Mouse (Mus musculus) forebrain, embryonic 11.5 days (tissue): Measurements from ENCODE around the gene Fgf3. TPM values are rescaled to one million over a fixed set of nuclear protein-coding genes. Genes with fewer than 3 reads are reported as not detected.

Experiments
- ATAC-seq: fragments of 200-750 bp; cut with Nextera tagmentation; replicated peaks from 2 replicates; pipeline ENCODE4 v1.8.0; 2017; ENCODE audit warnings: moderate TSS enrichment; ENCODE audit not compliant: low FRiP score
- DNase-seq: peaks from one replicate; pipeline ENCODE4 v3.0.0-alpha.2; 2017; ENCODE audit warnings: low spot score
- H3K27ac ChIP-seq: fragments of 300-500 bp; sonication (generic); 2 replicates; pipeline ENCODE4 v1.5.1; 2014; ENCODE audit warnings: low read depth, low read length
- H3K27me3 ChIP-seq: fragments of 300-500 bp; sonication (generic); 2 replicates; pipeline ENCODE4 v1.6.1; 2014; ENCODE audit warnings: mild to moderate bottlenecking, low read length, mixed read lengths; ENCODE audit not compliant: control insufficient read depth, insufficient read depth
- H3K36me3 ChIP-seq: fragments of 300-500 bp; sonication (generic); 2 replicates; pipeline ENCODE4 v1.6.1; 2014; ENCODE audit warnings: mild to moderate bottlenecking, low read length, moderate library complexity, mixed read lengths; ENCODE audit not compliant: control insufficient read depth, insufficient read depth
- H3K4me1 ChIP-seq: fragments of 300-500 bp; sonication (generic); replicated peaks from 2 replicates; pipeline ENCODE4 v1.6.1; 2014; ENCODE audit warnings: low read length, mixed read lengths; ENCODE audit not compliant: control insufficient read depth, insufficient read depth
- H3K4me2 ChIP-seq: fragments of 300-500 bp; sonication (generic); 2 replicates; pipeline ENCODE4 v1.6.1; 2014; ENCODE audit warnings: low read depth, mild to moderate bottlenecking, low read length, moderate library complexity, mixed read lengths; ENCODE audit not compliant: severe bottlenecking
- H3K4me3 ChIP-seq: fragments of 300-500 bp; sonication (generic); 2 replicates; pipeline ENCODE4 v1.5.1; 2014; ENCODE audit warnings: low read depth, low read length
- H3K9ac ChIP-seq: fragments of 300-500 bp; sonication (generic); 2 replicates; pipeline ENCODE4 v1.6.1; 2014; ENCODE audit warnings: low read length
- H3K9me3 ChIP-seq: fragments of 300-500 bp; sonication (generic); 2 replicates; pipeline ENCODE4 v1.6.1; 2016; ENCODE audit warnings: low read length, mixed read lengths; ENCODE audit not compliant: control insufficient read depth
- WGBS: fragments of 180-500 bp; shearing (Covaris S2); extraction: QIAGEN DNeasy Blood & Tissue Kit; methylation state at CpG from one replicate; pipeline ENCODE4 v1.1.7; 2014; 5-methylcytosine and 5-hydroxymethylcytosine counted together
- polyA plus RNA-seq: library from polyadenylated mRNA; unstranded; fragments of >200 nt; fragmentation: Nextera tagmentation; extraction: Ambion mirVana; gene quantifications from 2 replicates; pipeline ENCODE4 v1.2.1, GENCODE M21; 2014

Gene Fgf3
- polyA plus RNA-seq, 1 experiment from 2014 or later, result 1.9 TPM

GRCm38 (mm10) chr7:144862712-144863111 is 24.8 kb downstream of the Fgf3 start:
- Histone ChIP-seq H3K4me1 (peaks cover 8% of the 10 kb centered on the region; the same call in 1 of the 2 replicates), H3K4me2 (no peak overlapping the region), H3K36me3 (no peaks in the 10 kb centered on the region), H3K4me3 (no peak overlapping the region), H3K9me3 (no peaks in the 10 kb centered on the region), H3K27me3 (peaks cover 63% of the 10 kb centered on the region), H3K27ac (no peak overlapping the region), H3K9ac (no peak overlapping the region)
- DNase-seq, result no peak
- whole genome bisulfite sequencing, result 2% methylated on average over 18 of the region's 18 CpGs
- ATAC-seq, result no peak

GRCm38 (mm10) chr7:144863196-144863595 is 25.3 kb downstream of the Fgf3 start:
- H3K9me3 ChIP-seq, result no peaks in the 10 kb centered on the region
- no peak overlapping the region for H3K27ac ChIP-seq
- H3K27me3 ChIP-seq, result peaks cover 63% of the 10 kb centered on the region
- 2% methylated on average over 11 of the region's 11 CpGs for WGBS
- peaks cover 8% of the 10 kb centered on the region; the same call in 1 of the 2 replicates for H3K4me1 ChIP-seq
- ATAC-seq, result no peak
- H3K9ac ChIP-seq, result no peak overlapping the region
- no peaks in the 10 kb centered on the region for H3K36me3 ChIP-seq
- H3K4me2 ChIP-seq, result no peak overlapping the region
- H3K4me3 ChIP-seq, result no peak overlapping the region
- DNase-seq, result no peak

GRCm38 (mm10) chr7:144864160-144864670 is 26.3 kb downstream of the Fgf3 start:
- Histone ChIP-seq H3K36me3 (no peaks in the 10 kb centered on the region), H3K9me3 (no peaks in the 10 kb centered on the region), H3K4me1 (peaks cover 8% of the 10 kb centered on the region; the same call in 1 of the 2 replicates), H3K4me3 (no peak overlapping the region), H3K9ac (no peak overlapping the region), H3K27ac (no peak overlapping the region), H3K27me3 (peaks cover 63% of the 10 kb centered on the region), H3K4me2 (no peak overlapping the region)
- DNase-seq, result no peak
- WGBS, result 45% methylated on average over 3 of the region's 3 CpGs
- ATAC-seq, result no peak

- no peak overlapping the region for H3K4me2 ChIP-seq
- ATAC-seq, result no peak
- no peak overlapping the region for H3K9ac ChIP-seq
- no peaks in the 10 kb centered on the region for H3K36me3 ChIP-seq
- H3K4me1 ChIP-seq, result no peaks in the 10 kb centered on the region; the same call in 1 of the 2 replicates
- no peak for DNase-seq
- no peak overlapping the region for H3K27ac ChIP-seq
- peaks cover 34% of the 10 kb centered on the region for H3K27me3 ChIP-seq
- WGBS, result 72% methylated on average over 4 of the region's 4 CpGs
- H3K9me3 ChIP-seq, result no peaks in the 10 kb centered on the region
- H3K4me3 ChIP-seq, result no peak overlapping the region
Measured at GRCm38 (mm10) chr7:144867161-144867560, 29.3 kb downstream of the Fgf3 start.

- H3K36me3 ChIP-seq, result no peaks in the 10 kb centered on the region
- DNase-seq (no peak), ATAC-seq (no peak)
- no peaks in the 10 kb centered on the region for H3K9me3 ChIP-seq
- no peak overlapping the region for H3K9ac ChIP-seq
- no peaks in the 10 kb centered on the region for H3K4me1 ChIP-seq
- no peak overlapping the region for H3K4me3 ChIP-seq
- H3K4me2 ChIP-seq, result no peak overlapping the region
- no peak overlapping the region for H3K27ac ChIP-seq
- WGBS, result 80% methylated on average over 8 of the region's 8 CpGs
- peaks cover 30% of the 10 kb centered on the region for H3K27me3 ChIP-seq
Measured at GRCm38 (mm10) chr7:144867602-144868001, 29.7 kb downstream of the Fgf3 start.

- H3K4me2 ChIP-seq, result no peak overlapping the region
- H3K4me3 ChIP-seq, result no peak overlapping the region
- no peaks in the 10 kb centered on the region; the same call in 1 of the 2 replicates for H3K27me3 ChIP-seq
- no peaks in the 10 kb centered on the region for H3K36me3 ChIP-seq
- no peak for ATAC-seq
- H3K9ac ChIP-seq, result no peak overlapping the region
- peaks cover 8% of the 10 kb centered on the region; the same call in 1 of the 2 replicates for H3K4me1 ChIP-seq
- H3K9me3 ChIP-seq, result no peaks in the 10 kb centered on the region
- no peak overlapping the region for H3K27ac ChIP-seq
- no peak for DNase-seq
- 79% methylated on average over 4 of the region's 4 CpGs for WGBS
Measured at GRCm38 (mm10) chr7:144872420-144872819, 34.5 kb downstream of the Fgf3 start.

GRCm38 (mm10) chr7:144873160-144873559 is 35.3 kb downstream of the Fgf3 start:
- H3K9ac ChIP-seq, result no peak overlapping the region
- no peak for DNase-seq
- no peaks in the 10 kb centered on the region for H3K9me3 ChIP-seq
- no peak overlapping the region for H3K4me2 ChIP-seq
- H3K27ac ChIP-seq, result no peak overlapping the region
- H3K36me3 ChIP-seq, result no peaks in the 10 kb centered on the region
- no peak for ATAC-seq
- H3K27me3 ChIP-seq, result no peaks in the 10 kb centered on the region
- 69% methylated on average over 4 of the region's 4 CpGs for WGBS
- peaks cover 8% of the 10 kb centered on the region; the same call in 1 of the 2 replicates for H3K4me1 ChIP-seq
- no peak overlapping the region for H3K4me3 ChIP-seq

GRCm38 (mm10) chr7:144874226-144874625 is 36.3 kb downstream of the Fgf3 start:
- DNase-seq (no peak), ATAC-seq (no peak)
- Histone ChIP-seq H3K27me3 (no peaks in the 10 kb centered on the region), H3K4me3 (no peak overlapping the region), H3K4me1 (peaks cover 8% of the 10 kb centered on the region; the same call in 1 of the 2 replicates), H3K9ac (no peak overlapping the region), H3K4me2 (no peak overlapping the region), H3K9me3 (no peaks in the 10 kb centered on the region), H3K36me3 (no peaks in the 10 kb centered on the region), H3K27ac (no peak overlapping the region)
- WGBS, result 52% methylated on average over 4 of the region's 4 CpGs

GRCm38 (mm10) chr7:144878401-144878800 is 40.5 kb downstream of the Fgf3 start:
- Histone ChIP-seq H3K27ac (no peak overlapping the region), H3K36me3 (no peaks in the 10 kb centered on the region), H3K9ac (no peak overlapping the region), H3K27me3 (no peaks in the 10 kb centered on the region), H3K4me1 (peaks cover 8% of the 10 kb centered on the region; the same call in 1 of the 2 replicates), H3K9me3 (no peaks in the 10 kb centered on the region), H3K4me3 (no peak overlapping the region), H3K4me2 (no peak overlapping the region)
- WGBS, result 88% methylated on average over 1 of the region's 1 CpGs
- DNase-seq (no peak), ATAC-seq (no peak)
